Comparison of ENCODE assay signal across 10 mouse cellular contexts in genomic region chr10:130313531-130313930, GRCm38 (mm10). TPM values are rescaled to one million over a fixed set of nuclear protein-coding genes. Genes with fewer than 3 reads are reported as not detected.
DNase-seq lines count a peak whose midpoint lies in the region; TF ChIP-seq lines count a peak whose summit lies in the region.
"Had no signal": no experiment of that assay in that cellular context is flagged by ENCODE, and none has a peak within 500 bp of the region (broad histone marks: within the 10 kb centered on the region; RNA-seq: fewer than 3 reads in every experiment).

No protein-coding gene starts in this region.

- no peak overlapping the region for H3K27ac ChIP-seq in gastrocnemius, adult 2 months

- H3K4me3 ChIP-seq in gastrocnemius, adult 2 months = no peak overlapping the region

- no peak for DNase-seq in gastrocnemius, adult 2 months
- no peak for DNase-seq in gastrocnemius, adult 18-20 months (ENCODE audit: low spot score)
- DNase-seq in A20 (ENCODE audit: low read depth, low spot score) = peak; percentile 81
- DNase-seq in brain, embryonic 14.5 days (ENCODE audit: low read depth) = peak; percentile 18
- DNase-seq in lung, postnatal 14 days = peak; percentile 16
- DNase-seq in urinary bladder, postnatal 25 days (ENCODE audit: low spot score) = no peak
- DNase-seq in layer of hippocampus, postnatal 14 days (ENCODE audit: low spot score in 2 of 2) = no peak
- no peak for DNase-seq in gastrocnemius, adult 8-10 months (ENCODE audit: low spot score in 2 of 2)

- TF ChIP-seq POLR2A in brain, embryonic 14.5 days (IDR thresholded peaks at IDR 0.05; ENCODE audit: borderline replicate concordance, extremely low read depth, insufficient read depth, insufficient read length, poor library complexity, severe bottlenecking) = no peak

- peak; percentile 24; the same call in 1 of the 2 replicates for TF ChIP-seq CTCF in gastrocnemius, adult 2 months (IDR thresholded peaks at IDR 0.05)
- TF ChIP-seq CTCF in brain, embryonic 14.5 days (IDR thresholded peaks at IDR 0.05; ENCODE audit: borderline replicate concordance, extremely low read depth, insufficient read depth, insufficient read length) = peak; percentile 26; the same call in 1 of the 2 replicates

- intact Hi-C loops in gastrocnemius, adult 2 months (cut with DNase I) = no loop called here

RNA-seq across cellular contexts. Expression of gene Tespa1, which starts 9.1 kb away (rescaled TPM):
- total RNA-seq in gastrocnemius, adult 2 months (2021) = under 1 TPM; 0.28 to 0.59 TPM
- total RNA-seq in gastrocnemius, adult 18-20 months (2021) = under 1 TPM; 0.18 to 0.47 TPM
- 0.16 TPM in 1 of 2 replicates, not detected in the other for polyA plus RNA-seq in brain, embryonic 14.5 days (2012; rRNA removed)
- total RNA-seq in layer of hippocampus, postnatal 14 days (2021) = 1 to 10 TPM; 1.3 to 1.6 TPM
- under 1 TPM; 0.19 to 0.27 (median 0.24) TPM for total RNA-seq in gastrocnemius, adult 8-10 months (2022)

RNA-seq across cellular contexts. Expression of gene Neurod4, which starts 33.5 kb away (rescaled TPM):
- total RNA-seq in gastrocnemius, adult 2 months (2021) = not detected
- total RNA-seq in gastrocnemius, adult 18-20 months (2021) = not detected
- 2.0 and 2.5 TPM in 2 replicates for polyA plus RNA-seq in brain, embryonic 14.5 days (2012; rRNA removed)
- under 1 TPM; 0.19 to 0.30 TPM for total RNA-seq in layer of hippocampus, postnatal 14 days (2021)
- total RNA-seq in gastrocnemius, adult 8-10 months (2022) = not detected
- total RNA-seq: heart, adult 18-20 months had no signal
- polyA plus RNA-seq: lung, embryonic 16.5 days had no signal

Comparison
In these comparisons a context has a peak if more than half of its experiments do, and no peak if none do; other contexts are left out.
1. DNase-seq: peak in A20 (single experiment), brain, embryonic 14.5 days (single experiment) and lung, postnatal 14 days (single experiment); none in gastrocnemius, adult 2 months (single experiment), gastrocnemius, adult 18-20 months (single experiment), urinary bladder, postnatal 25 days (single experiment), layer of hippocampus, postnatal 14 days (0 of 2) and gastrocnemius, adult 8-10 months (0 of 2).